Mouse (Mus musculus) liver, adult 2 months (tissue): ENCODE measurements around the gene Raver2. TPM values are rescaled to one million over a fixed set of nuclear protein-coding genes. Genes with fewer than 3 reads are reported as not detected.

ENCODE experiments used
- DNase-seq: peaks from one replicate; pipeline ENCODE4 v3.0.0-alpha.2; 2011; ENCODE audit warnings: low read depth, low spot score; ENCODE audit errors: extremely low read depth
- H3K27ac ChIP-seq: fragments of 200-500 bp; replicated peaks from 2 replicates; pipeline ENCODE4 v1.5.1; 2012; ENCODE audit warnings: low read depth, mild to moderate bottlenecking, control low read depth, inconsistent platforms, low read length; ENCODE audit not compliant: insufficient read depth
- H3K27me3 ChIP-seq: fragments of 200-500 bp; 2 replicates; pipeline ENCODE4 v1.6.1; 2012; ENCODE audit warnings: mild to moderate bottlenecking, moderate library complexity, low read length, inconsistent platforms; ENCODE audit not compliant: control insufficient read depth, insufficient read depth
- H3K36me3 ChIP-seq: fragments of 200-500 bp; 2 replicates; pipeline ENCODE4 v1.6.1; 2012; ENCODE audit warnings: low read length, inconsistent platforms; ENCODE audit not compliant: control insufficient read depth, insufficient read depth
- H3K4me1 ChIP-seq: fragments of 200-500 bp; 2 replicates; pipeline ENCODE4 v1.6.1; 2011; ENCODE audit warnings: low read length; ENCODE audit not compliant: control insufficient read depth, insufficient read depth
- H3K4me3 ChIP-seq: fragments of 200-500 bp; 2 replicates; pipeline ENCODE4 v1.5.1; 2011; ENCODE audit warnings: low read depth, mild to moderate bottlenecking, control low read depth, low read length, moderate library complexity; ENCODE audit not compliant: insufficient read depth
- H3K79me2 ChIP-seq: fragments of 200-500 bp; 2 replicates; pipeline ENCODE4 v1.6.1; 2012; ENCODE audit warnings: inconsistent platforms, mild to moderate bottlenecking, low read length, moderate library complexity; ENCODE audit not compliant: control insufficient read depth, insufficient read depth
- H3K9ac ChIP-seq: fragments of 200-500 bp; 2 replicates; pipeline ENCODE4 v1.6.1; 2012; ENCODE audit warnings: low read depth, mild to moderate bottlenecking, control low read depth, inconsistent platforms, low read length
- CTCF ChIP-seq: fragments of 200-500 bp; IDR thresholded peaks from 2 replicates; pipeline ENCODE4 v1.5.1; 2011; ENCODE audit warnings: low read depth, low read length, control low read depth
- POLR2A ChIP-seq: fragments of 200-500 bp; IDR thresholded peaks from 2 replicates; pipeline ENCODE4 v1.6.1; 2011; ENCODE audit warnings: low read length, control low read depth; ENCODE audit not compliant: insufficient read depth; ENCODE audit errors: extremely low read depth
- WGBS: fragments of 180-500 bp; shearing (Covaris S2); methylation state at CpG from one replicate; pipeline ENCODE4 v1.1.7; 2018; 5-methylcytosine and 5-hydroxymethylcytosine counted together
- polyA plus RNA-seq: library from polyadenylated mRNA; depleted of rRNA; stranded (reverse); fragments of >200 nt; gene quantifications from 2 replicates; pipeline ENCODE4 v1.2.3, GENCODE M21; 2012; rRNA removed
- total RNA-seq: library from RNA; depleted of rRNA; stranded (reverse); fragments of >200 nt; gene quantifications from 2 replicates; pipeline ENCODE4 v1.2.3, GENCODE M21; 2014; rRNA removed

Gene Raver2
- total RNA-seq (0.13 and 0.28 TPM in 2 replicates), polyA plus RNA-seq (0.02 and 0.05 TPM in 2 replicates)

- TF ChIP-seq CTCF: peak; percentile 12; the same call in 1 of the 2 replicates
- no peak for TF ChIP-seq POLR2A
- Histone ChIP-seq H3K36me3 (no peaks in the 10 kb centered on the region), H3K9ac (peak within 1 kb of the TSS; percentile 43), H3K4me3 (peak within 1 kb of the TSS; percentile 44), H3K4me1 (no peaks in the 10 kb centered on the region), H3K79me2 (no peaks in the 10 kb centered on the region), H3K27me3 (peaks cover 10% of the 10 kb centered on the region), H3K27ac (no peak within 1 kb of the TSS)
- 5% methylated on average over 54 of the region's 54 CpGs for WGBS
- DNase-seq: no peak
Measured at GRCm38 (mm10) chr4:101068786-101069153, at the start of gene Raver2. TSS of gene Raver2 (plus strand) at chr4:101068983.

- Histone ChIP-seq H3K36me3 (no peaks in the 10 kb centered on the region), H3K4me3 (no peak within 1 kb of the TSS), H3K9ac (no peak within 1 kb of the TSS), H3K4me1 (no peaks in the 10 kb centered on the region), H3K27ac (no peak within 1 kb of the TSS), H3K79me2 (no peaks in the 10 kb centered on the region), H3K27me3 (no peaks in the 10 kb centered on the region)
- DNase-seq: no peak
- no peak for TF ChIP-seq POLR2A
- TF ChIP-seq CTCF: no peak
- 72% methylated on average over 4 of the region's 4 CpGs for WGBS
Measured at GRCm38 (mm10) chr4:101020596-101020995, 48.2 kb upstream of the Raver2 start, which contains the start of gene Gm10577. TSS of gene Gm10577 (minus strand) at chr4:101020696.

GRCm38 (mm10) chr4:101026566-101026965 lies 42.2 kb upstream of the Raver2 start:
- WGBS: 80% methylated on average over 5 of the region's 5 CpGs
- Histone ChIP-seq H3K79me2 (no peaks in the 10 kb centered on the region), H3K4me3 (no peak overlapping the region), H3K36me3 (no peaks in the 10 kb centered on the region), H3K9ac (no peak overlapping the region), H3K27ac (no peak overlapping the region), H3K4me1 (no peaks in the 10 kb centered on the region), H3K27me3 (no peaks in the 10 kb centered on the region)
- TF ChIP-seq CTCF (no peak), POLR2A (no peak)
- DNase-seq: no peak

- Histone ChIP-seq H3K27me3 (no peaks in the 10 kb centered on the region), H3K36me3 (no peaks in the 10 kb centered on the region), H3K4me1 (no peaks in the 10 kb centered on the region), H3K4me3 (no peak overlapping the region), H3K79me2 (no peaks in the 10 kb centered on the region), H3K9ac (no peak overlapping the region), H3K27ac (no peak overlapping the region)
- WGBS: 72% methylated on average over 2 of the region's 2 CpGs
- no peak for TF ChIP-seq CTCF
- TF ChIP-seq POLR2A: no peak
- no peak for DNase-seq
Measured at GRCm38 (mm10) chr4:101026995-101027394, 41.8 kb upstream of the Raver2 start.

GRCm38 (mm10) chr4:101027852-101028411 lies 40.9 kb upstream of the Raver2 start:
- Histone ChIP-seq H3K27ac (no peak overlapping the region), H3K4me3 (no peak overlapping the region), H3K9ac (no peak overlapping the region), H3K27me3 (no peaks in the 10 kb centered on the region), H3K4me1 (no peaks in the 10 kb centered on the region), H3K36me3 (no peaks in the 10 kb centered on the region), H3K79me2 (no peaks in the 10 kb centered on the region)
- TF ChIP-seq CTCF (no peak), POLR2A (no peak)
- DNase-seq: no peak
- WGBS: 90% methylated on average over 9 of the region's 9 CpGs

GRCm38 (mm10) chr4:101033047-101033446 lies 35.7 kb upstream of the Raver2 start:
- 57% methylated on average over 3 of the region's 3 CpGs for WGBS
- H3K79me2 ChIP-seq: no peaks in the 10 kb centered on the region
- no peak for DNase-seq
- H3K9ac ChIP-seq: no peak overlapping the region
- TF ChIP-seq POLR2A (no peak), CTCF (no peak)
- no peaks in the 10 kb centered on the region for H3K4me1 ChIP-seq
- H3K27ac ChIP-seq: no peak overlapping the region
- H3K36me3 ChIP-seq: no peaks in the 10 kb centered on the region
- no peak overlapping the region for H3K4me3 ChIP-seq
- H3K27me3 ChIP-seq: no peaks in the 10 kb centered on the region
